Mouse (Mus musculus) heart, postnatal 14 days (tissue): ENCODE data around the gene Tmem175. TPM values are rescaled to one million over a fixed set of nuclear protein-coding genes. Genes with fewer than 3 reads are reported as not detected.

ENCODE experiments used
- DNase-seq, 2 experiments: peaks; one replicate each; pipeline ENCODE4 v3.0.0; 2021 to 2022
- intact Hi-C: fragments of 180-260 bp; cut with DNase I; formaldehyde crosslinking; loops from one replicate; pipeline ENCODE4 v1.15.1; 2025
- total RNA-seq, 2 experiments: library from RNA; stranded (reverse); gene quantifications; 2 replicates each; pipeline ENCODE4 v1.2.3; 2021

Tmem175 gene
- total RNA-seq, 2 experiments from 2014 or later = 10.0 to 10.2 TPM

GRCm38 (mm10) chr5:108651136-108651720 lies 21.7 kb downstream of the Tmem175 start:
- intact Hi-C loops = loop anchor here (5.0 kb wide), 1 partner anchor 224 kb away; no protein-coding TSS in a partner anchor

GRCm38 (mm10) chr5:108651823-108652222 lies 22.3 kb downstream of the Tmem175 start:
- intact Hi-C loops = loop anchor here (5.0 kb wide), 1 partner anchor 225 kb away; no protein-coding TSS in a partner anchor
- DNase-seq = peak in 1 of 2 experiments; percentile 49

More at GRCm38 (mm10) chr5:108651136-108651720, 21.7 kb downstream of the Tmem175 start:
- DNase-seq = no peak

GRCm38 (mm10) chr5:108653341-108653740 lies 23.8 kb downstream of the Tmem175 start:
- DNase-seq = no peak
- intact Hi-C loops = loop anchor here (5.0 kb wide), 1 partner anchor 226 kb away; no protein-coding TSS in a partner anchor

GRCm38 (mm10) chr5:108654444-108654990 lies 24.9 kb downstream of the Tmem175 start:
- intact Hi-C loops = loop anchor here (5.0 kb wide), 1 partner anchor 227 kb away; no protein-coding TSS in a partner anchor
- no peak for DNase-seq

- DNase-seq = no peak
- intact Hi-C loops = no loop called here
Observed at GRCm38 (mm10) chr5:108655381-108655780, 25.8 kb downstream of the Tmem175 start.

- no peak for DNase-seq
- intact Hi-C loops = no loop called here
Observed at GRCm38 (mm10) chr5:108655891-108656650, 26.5 kb downstream of the Tmem175 start.

GRCm38 (mm10) chr5:108657406-108657805 lies 27.8 kb downstream of the Tmem175 start:
- intact Hi-C loops = no loop called here
- DNase-seq = no peak

- no peak for DNase-seq
- intact Hi-C loops = no loop called here
Observed at GRCm38 (mm10) chr5:108658611-108659010, 29.0 kb downstream of the Tmem175 start.

- no peak for DNase-seq
- intact Hi-C loops = no loop called here
Observed at GRCm38 (mm10) chr5:108659698-108660631, 30.4 kb downstream of the Tmem175 start, which contains the start of gene Idua. Idua (plus strand) TSS chr5:108660331.

GRCm38 (mm10) chr5:108660632-108661268 lies 31.2 kb downstream of the Tmem175 start:
- intact Hi-C loops = no loop called here
- peak; percentile 93 to 95 for DNase-seq

GRCm38 (mm10) chr5:108662772-108663171 lies 33.2 kb downstream of the Tmem175 start:
- intact Hi-C loops = no loop called here

GRCm38 (mm10) chr5:108665066-108665465 lies 35.5 kb downstream of the Tmem175 start:
- intact Hi-C loops = no loop called here
- no peak for DNase-seq

More at GRCm38 (mm10) chr5:108662772-108663171, 33.2 kb downstream of the Tmem175 start:
- no peak for DNase-seq

- intact Hi-C loops = no loop called here
- no peak for DNase-seq
Observed at GRCm38 (mm10) chr5:108667370-108667769, 37.8 kb downstream of the Tmem175 start.

- no peak for DNase-seq
- intact Hi-C loops = loop anchor here (2.0 kb wide), 1 partner anchor 40 kb away; the partner anchor contains the start of genes Gak and Tmem175
Observed at GRCm38 (mm10) chr5:108668387-108668932, 38.9 kb downstream of the Tmem175 start.

- DNase-seq = peak; percentile 88 to 90
- intact Hi-C loops = loop anchor here (2.0 kb wide), 1 partner anchor 40 kb away; the partner anchor contains the start of genes Gak and Tmem175
Observed at GRCm38 (mm10) chr5:108668977-108669936, 39.7 kb downstream of the Tmem175 start, which contains the start of gene Dgkq. Dgkq (minus strand) TSS chr5:108669672.

- intact Hi-C loops = loop anchor here (2.0 kb wide), 2 partner anchors 41 to 57 kb away; partner anchors contain the start of genes Gak and Tmem175
- DNase-seq = no peak
Observed at GRCm38 (mm10) chr5:108669986-108670385, 40.4 kb downstream of the Tmem175 start.

GRCm38 (mm10) chr5:108670785-108671184 lies 41.2 kb downstream of the Tmem175 start:
- intact Hi-C loops = loop anchor here (2.0 kb wide), 1 partner anchor 56 kb away; no protein-coding TSS in a partner anchor
- DNase-seq = peak; percentile 38 to 51

- intact Hi-C loops = loop anchor here (2.0 kb wide), 2 partner anchors 19 to 55 kb away; no protein-coding TSS in a partner anchor
- DNase-seq = no peak
Observed at GRCm38 (mm10) chr5:108671757-108672156, 42.2 kb downstream of the Tmem175 start.
